Mouse (Mus musculus) G1E (cell line): ENCODE results near the gene C1qa.

Source experiments
- CTCF ChIP-seq: IDR thresholded peaks from 2 replicates; pipeline ENCODE4 v1.5.1; 2012; ENCODE audit warnings: low read depth, low read length, inconsistent platforms, mixed read lengths
- GATA1 ChIP-seq: IDR thresholded peaks from 2 replicates; pipeline ENCODE4 v1.6.1; 2012; ENCODE audit warnings: borderline replicate concordance, low read length, inconsistent platforms, mixed read lengths
- POLR2AphosphoS5 ChIP-seq: IDR thresholded peaks from 2 replicates; pipeline ENCODE4 v1.6.1; 2012; ENCODE audit warnings: low read depth, low read length, inconsistent platforms; ENCODE audit not compliant: insufficient replicate concordance
- TAL1 ChIP-seq: conservative IDR thresholded peaks from 2 replicates; pipeline ENCODE4 v1.6.1; 2012; ENCODE audit warnings: low read depth, low read length, inconsistent platforms, mixed read lengths

- TF ChIP-seq CTCF (no peak), GATA1 (no peak), POLR2AphosphoS5 (no peak), TAL1 (no peak)
Observed at GRCm38 (mm10) chr4:136942761-136943160, 44.2 kb upstream of the C1qa start.
